Comparison of ENCODE assay signal across 8 mouse cellular contexts in the genomic region with DNA sequence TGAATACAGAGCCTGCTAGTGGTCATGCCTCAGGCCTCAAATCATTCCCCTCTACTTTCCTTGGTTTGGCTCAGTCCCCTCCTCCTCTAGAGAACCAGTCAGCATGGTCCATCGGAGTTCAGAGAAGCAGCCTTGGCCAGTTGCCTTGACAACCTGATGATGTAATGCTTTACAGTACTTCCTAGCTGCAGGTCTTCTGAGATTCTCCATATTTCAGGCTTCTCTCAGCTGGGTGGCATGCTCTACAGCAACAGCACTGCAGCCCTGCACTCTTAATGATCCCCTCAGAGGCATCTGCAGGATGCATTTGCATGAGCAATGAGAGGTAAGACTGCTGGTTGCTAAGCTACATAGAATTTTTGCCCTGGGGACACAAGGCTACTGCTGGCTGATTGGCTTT.
DNase-seq lines count a peak whose midpoint lies in the region; ATAC-seq and TF ChIP-seq lines count a peak whose summit lies in the region.

No protein-coding gene starts in this region.

- H3K9ac ChIP-seq in embryonic facial prominence, embryonic 12.5 days = no peak overlapping the region
- no peak overlapping the region for H3K9ac ChIP-seq in heart, adult 2 months (ENCODE audit: low read depth, low read length)

- no peak for TF ChIP-seq EP300 in heart, adult 2 months (IDR thresholded peaks at IDR 0.05; ENCODE audit: insufficient read depth, low read depth, low read length)

- H3K4me3 ChIP-seq in embryonic facial prominence, embryonic 12.5 days = no peak overlapping the region
- H3K4me3 ChIP-seq in heart, adult 2 months = no peak overlapping the region

- DNase-seq in WW6 (ENCODE audit: low read depth, low spot score) = peak; percentile 4
- DNase-seq in kidney, adult 11 months = peak; percentile 29
- DNase-seq in left cerebral cortex, postnatal 36 days (ENCODE audit: low spot score in 2 of 2) = peak; percentile 6 to 22
- DNase-seq in right cerebral cortex, adult 18-20 months = peak; percentile 33
- no peak for DNase-seq in heart, adult 2 months
- no peak for DNase-seq in thymus, adult 18-20 months
- DNase-seq in thymus, postnatal 4 days = no peak

- intact Hi-C loops in left cerebral cortex, postnatal 36 days (cut with DNase I) = no loop called here
- intact Hi-C loops in heart, adult 2 months (cut with DNase I) = no loop called here

- peak; percentile 92 for ATAC-seq in embryonic facial prominence, embryonic 12.5 days (ENCODE audit: insufficient number of reproducible peaks, insufficient read depth, low FRiP score, low TSS enrichment)

- peak overlapping the region; percentile 66 for H3K27ac ChIP-seq in embryonic facial prominence, embryonic 12.5 days
- no peak overlapping the region for H3K27ac ChIP-seq in heart, adult 2 months

- WGBS in embryonic facial prominence, embryonic 12.5 days = 0% methylated on average over 1 of the region's 1 CpGs
- WGBS in heart, adult 2 months = 54% methylated on average over 1 of the region's 1 CpGs

- TF ChIP-seq CTCF in heart, adult 2 months (IDR thresholded peaks at IDR 0.05) = no peak

- no peak overlapping the region for H3K4me2 ChIP-seq in embryonic facial prominence, embryonic 12.5 days (replicated peaks)

- H3K79me2 ChIP-seq in heart, adult 2 months (replicated peaks; ENCODE audit: control insufficient read depth, insufficient read depth, low read length) = no peaks in the 10 kb centered on the region

- H3K36me3 ChIP-seq in embryonic facial prominence, embryonic 12.5 days = no peaks in the 10 kb centered on the region
- H3K36me3 ChIP-seq in heart, adult 2 months (ENCODE audit: control insufficient read depth, insufficient read depth, low read length) = no peaks in the 10 kb centered on the region

- peaks cover 16% of the 10 kb centered on the region for H3K4me1 ChIP-seq in embryonic facial prominence, embryonic 12.5 days
- H3K4me1 ChIP-seq in heart, adult 2 months (ENCODE audit: control insufficient read depth, insufficient read depth, low read length) = no peaks in the 10 kb centered on the region

- no peaks in the 10 kb centered on the region for H3K9me3 ChIP-seq in embryonic facial prominence, embryonic 12.5 days

- no peaks in the 10 kb centered on the region for H3K27me3 ChIP-seq in embryonic facial prominence, embryonic 12.5 days
- no peaks in the 10 kb centered on the region for H3K27me3 ChIP-seq in heart, adult 2 months (ENCODE audit: control insufficient read depth, insufficient read depth, low read length)

- no peak for TF ChIP-seq POLR2A in heart, adult 2 months (IDR thresholded peaks at IDR 0.05; ENCODE audit: insufficient read depth, low read depth, low read length)

Comparison
In these comparisons a context has a peak if more than half of its experiments do, and no peak if none do; other contexts are left out.
1. DNase-seq: peak in WW6 (single experiment), kidney, adult 11 months (single experiment), left cerebral cortex, postnatal 36 days (2 of 2) and right cerebral cortex, adult 18-20 months (single experiment); none in heart, adult 2 months (0 of 2), thymus, adult 18-20 months (0 of 2) and thymus, postnatal 4 days (single experiment).